Mouse (Mus musculus) embryonic fibroblast, embryonic 13.5 days (primary cell): ENCODE data around the gene Lhx5.

Source experiments
- CTCF ChIP-seq: IDR thresholded peaks from 2 replicates; pipeline ENCODE4 v1.5.1; 2011; ENCODE audit warnings: mild to moderate bottlenecking, control low read depth, low read length, moderate library complexity, borderline replicate concordance; ENCODE audit not compliant: insufficient read depth
- POLR2A ChIP-seq: IDR thresholded peaks from 2 replicates; pipeline ENCODE4 v1.6.1; 2011; ENCODE audit warnings: low read depth, mild to moderate bottlenecking, control low read depth, low read length, moderate library complexity

DNA sequence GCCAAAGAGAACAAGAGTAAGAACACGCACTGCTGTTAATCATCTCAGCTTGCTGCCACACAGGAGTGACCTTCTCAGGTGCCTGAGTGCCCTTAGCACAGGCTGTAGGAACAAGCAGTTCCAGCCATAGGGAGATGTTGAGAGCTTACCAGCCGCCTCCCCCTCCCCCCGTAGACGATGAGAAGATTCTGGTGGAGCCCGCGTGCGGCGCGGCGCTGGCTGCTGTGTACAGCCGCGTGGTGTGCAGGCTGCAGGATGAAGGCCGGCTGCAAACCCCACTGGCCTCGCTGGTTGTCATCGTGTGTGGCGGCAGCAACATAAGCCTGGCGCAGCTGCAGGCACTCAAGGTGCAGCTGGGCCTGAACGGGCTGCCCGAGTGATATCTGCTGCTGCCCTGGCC is 51.9 kb downstream of the Lhx5 start:
- TF ChIP-seq CTCF (no peak), POLR2A (no peak)
